Mouse (Mus musculus) embryonic facial prominence, embryonic 11.5 days (tissue): ENCODE results near the gene Gm29276. TPM values are rescaled to one million over a fixed set of nuclear protein-coding genes. Genes with fewer than 3 reads are reported as not detected.
"Not testable (repeated sequence)": the region's sequence is repeated elsewhere in the genome, so short reads cannot be mapped to it uniquely, and the experiment has no call there.

ENCODE experiments used
- ATAC-seq: fragments of 200-750 bp; cut with Nextera tagmentation; replicated peaks from 2 replicates; pipeline ENCODE4 v1.8.0; 2017; ENCODE audit warnings: low read depth; ENCODE audit not compliant: insufficient number of reproducible peaks, low FRiP score, low TSS enrichment
- DNase-seq: peaks from one replicate; pipeline ENCODE4 v3.0.0-alpha.2; 2015; ENCODE audit warnings: low spot score
- H3K27ac ChIP-seq: fragments of 300-500 bp; sonication (generic); replicated peaks from 2 replicates; pipeline ENCODE4 v1.5.1; 2014; ENCODE audit warnings: mild to moderate bottlenecking, low read depth, low read length, control low read depth
- H3K27me3 ChIP-seq: fragments of 300-500 bp; sonication (generic); 2 replicates; pipeline ENCODE4 v1.6.1; 2014; ENCODE audit warnings: mild to moderate bottlenecking, low read length, moderate library complexity, mixed read lengths; ENCODE audit not compliant: control insufficient read depth, insufficient read depth
- H3K36me3 ChIP-seq: fragments of 300-500 bp; sonication (generic); replicated peaks from 2 replicates; pipeline ENCODE4 v1.6.1; 2014; ENCODE audit warnings: low read depth, mild to moderate bottlenecking, low read length, moderate library complexity, mixed read lengths; ENCODE audit not compliant: control insufficient read depth, insufficient read depth
- H3K4me1 ChIP-seq: fragments of 300-500 bp; sonication (generic); 2 replicates; pipeline ENCODE4 v1.6.1; 2014; ENCODE audit warnings: low read length, mixed read lengths; ENCODE audit not compliant: control insufficient read depth, insufficient read depth
- H3K4me2 ChIP-seq: fragments of 300-500 bp; sonication (generic); 2 replicates; pipeline ENCODE4 v1.6.1; 2014; ENCODE audit warnings: low read depth, mild to moderate bottlenecking, control low read depth, low read length, moderate library complexity
- H3K4me3 ChIP-seq: fragments of 300-500 bp; sonication (generic); 2 replicates; pipeline ENCODE4 v1.5.1; 2014; ENCODE audit warnings: low read depth, low read length, control low read depth
- H3K9ac ChIP-seq: fragments of 300-500 bp; sonication (generic); replicated peaks from 2 replicates; pipeline ENCODE4 v1.6.1; 2014; ENCODE audit warnings: mild to moderate bottlenecking, control low read depth, low read length
- H3K9me3 ChIP-seq: fragments of 300-500 bp; sonication (generic); replicated peaks from 2 replicates; pipeline ENCODE4 v1.6.1; 2016; ENCODE audit warnings: mild to moderate bottlenecking, low read length, inconsistent platforms, mixed read lengths; ENCODE audit not compliant: control insufficient read depth
- WGBS: fragments of 180-500 bp; shearing (Covaris S2); extraction: QIAGEN DNeasy Blood & Tissue Kit; methylation state at CpG from one replicate; pipeline ENCODE4 v1.1.7; 2014; 5-methylcytosine and 5-hydroxymethylcytosine counted together
- polyA plus RNA-seq: library from polyadenylated mRNA; unstranded; fragments of >200 nt; fragmentation: Nextera tagmentation; extraction: Ambion mirVana; gene quantifications from 2 replicates; pipeline ENCODE4 v1.2.1, GENCODE M21; 2014

Gene Gm29276
- not detected in 2 replicates for polyA plus RNA-seq

DNA sequence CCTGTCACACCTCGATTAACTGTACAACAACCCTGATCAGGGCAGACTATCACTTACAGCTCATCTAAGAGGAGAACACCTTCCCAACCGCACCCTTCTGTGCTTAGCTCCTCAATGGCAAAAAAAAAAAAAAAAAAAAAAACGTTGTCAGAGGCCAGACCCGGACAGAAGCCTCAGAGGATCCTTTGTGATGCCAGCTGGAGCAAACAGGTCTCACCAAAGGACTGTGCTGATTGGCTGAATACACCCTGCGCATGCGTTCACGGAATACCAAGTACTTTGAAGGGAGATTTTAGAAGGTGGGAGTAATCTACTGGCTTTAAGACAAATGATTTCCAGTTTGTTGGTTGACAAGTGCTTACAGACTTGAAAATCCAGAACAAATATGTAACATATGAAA lies at the start of gene Gm29276:
Gm29276 (minus strand) TSS at position 101 of the 400 bp plus-strand sequence.
- ATAC-seq, H3K9ac ChIP-seq, H3K27me3 ChIP-seq, H3K4me3 ChIP-seq, DNase-seq, H3K27ac ChIP-seq, H3K4me2 ChIP-seq, H3K36me3 ChIP-seq, H3K9me3 ChIP-seq, H3K4me1 ChIP-seq: not testable (repeated sequence)
- no CpG with 5 or more reads among the region's 7 CpGs for WGBS
